8 mouse cellular contexts compared by ENCODE assay signal in genomic region chr10:99592220-99592619, GRCm38 (mm10).
DNase-seq lines count a peak whose midpoint lies in the region; ATAC-seq and TF ChIP-seq lines count a peak whose summit lies in the region.
"Had no signal": no experiment of that assay in that cellular context is flagged by ENCODE, and none has a peak within 500 bp of the region (broad histone marks: within the 10 kb centered on the region; RNA-seq: fewer than 3 reads in every experiment).

No protein-coding gene starts in this region.

- WGBS in embryonic facial prominence, embryonic 10.5 days: 28% methylated on average over 9 of the region's 9 CpGs
- WGBS in limb, embryonic 11.5 days: 22% methylated on average over 9 of the region's 9 CpGs

- ATAC-seq in limb, embryonic 11.5 days (ENCODE audit: insufficient number of reproducible peaks, low FRiP score, low TSS enrichment, low read depth): peak; percentile 79; the same call in 1 of the 2 replicates

- H3K79me2 ChIP-seq in CH12.LX (replicated peaks; ENCODE audit: control insufficient read depth, extremely low read depth, insufficient read depth, poor library complexity, severe bottlenecking): no peaks in the 10 kb centered on the region

- TF ChIP-seq RAD21 in CH12.LX (IDR thresholded peaks at IDR 0.05; ENCODE audit: low read depth, low read length): no peak

- peaks cover 6 to 13% of the 10 kb centered on the region in 2 experiments for H3K4me1 ChIP-seq in CH12.LX (ENCODE audit: control insufficient read depth in 1 of 2, insufficient read depth in 2 of 2)
- peaks cover 22% of the 10 kb centered on the region for H3K4me1 ChIP-seq in embryonic facial prominence, embryonic 10.5 days
- H3K4me1 ChIP-seq in limb, embryonic 11.5 days (ENCODE audit: control insufficient read depth, insufficient read depth, low read length): 0 out of 2 replicates have a peak, but pooled peaks cover 3% of the 10 kb centered on the region
- H3K4me1 ChIP-seq: liver, embryonic 13.5 days had no signal

- H3K4me3 ChIP-seq in layer of hippocampus, adult 2 months: peak overlapping the region; percentile 29; the same call in 1 of the 2 replicates
- no peak overlapping the region for H3K4me3 ChIP-seq in CH12.LX (replicated peaks in 1 of 3; ENCODE audit: low read depth in 2 of 3, low read length in 2 of 3, poor library complexity in 1 of 3)
- peak overlapping the region; percentile 27; the same call in 1 of the 2 replicates for H3K4me3 ChIP-seq in embryonic facial prominence, embryonic 10.5 days
- H3K4me3 ChIP-seq in limb, embryonic 11.5 days (ENCODE audit: low read depth, low read length): no peak overlapping the region
- H3K4me3 ChIP-seq: liver, embryonic 13.5 days had no signal

- H3K36me3 ChIP-seq in CH12.LX (replicated peaks in 1 of 2; ENCODE audit: control insufficient read depth in 1 of 2, insufficient read depth in 1 of 2, low read length in 1 of 2): no peaks in the 10 kb centered on the region
- H3K36me3 ChIP-seq in embryonic facial prominence, embryonic 10.5 days (replicated peaks): no peaks in the 10 kb centered on the region
- H3K36me3 ChIP-seq in limb, embryonic 11.5 days (ENCODE audit: control insufficient read depth, insufficient read depth, low read length): no peaks in the 10 kb centered on the region
- H3K36me3 ChIP-seq: liver, embryonic 13.5 days had no signal

- H3K27ac ChIP-seq in layer of hippocampus, adult 2 months: no peak overlapping the region
- H3K27ac ChIP-seq in CH12.LX (ENCODE audit: insufficient read depth, low read depth): no peak overlapping the region
- H3K27ac ChIP-seq in embryonic facial prominence, embryonic 10.5 days (replicated peaks): 0 out of 2 replicates have a peak overlapping the region, but pooled peaks have one; percentile 21
- H3K27ac ChIP-seq in limb, embryonic 11.5 days (replicated peaks; ENCODE audit: low read depth, low read length): no peak overlapping the region
- H3K27ac ChIP-seq: liver, embryonic 13.5 days had no signal

- no peaks in the 10 kb centered on the region for H3K27me3 ChIP-seq in CH12.LX (replicated peaks)
- no peaks in the 10 kb centered on the region for H3K27me3 ChIP-seq in embryonic facial prominence, embryonic 10.5 days (replicated peaks; ENCODE audit: low read depth, poor library complexity, severe bottlenecking)
- H3K27me3 ChIP-seq in limb, embryonic 11.5 days (ENCODE audit: control insufficient read depth, insufficient read depth, low read length): no peaks in the 10 kb centered on the region
- H3K27me3 ChIP-seq: liver, embryonic 13.5 days had no signal

- TF ChIP-seq EP300 in CH12.LX (IDR thresholded peaks at IDR 0.05; ENCODE audit: low read length): no peak

- H3K9ac ChIP-seq in CH12.LX (ENCODE audit: insufficient read depth, low read depth): no peak overlapping the region
- H3K9ac ChIP-seq in limb, embryonic 11.5 days (ENCODE audit: low read length): no peak overlapping the region
- H3K9ac ChIP-seq: liver, embryonic 13.5 days had no signal

- no peak for TF ChIP-seq CTCF in layer of hippocampus, adult 2 months (conservative IDR thresholded peaks at IDR 0.05)
- no peak for TF ChIP-seq CTCF in CH12.LX (conservative IDR thresholded peaks at IDR 0.05 in 1 of 2, IDR thresholded peaks at IDR 0.05 in 1 of 2; ENCODE audit: low read depth in 2 of 2, low read length in 2 of 2)

- in situ Hi-C loops in CH12.LX (cut with MboI; ENCODE audit: low pct_ligation_motif_present, low pct_unique_long_range_greater_than_20kb, low sequenced_read_pairs): no loop called here

- TF ChIP-seq POLR2A in CH12.LX (IDR thresholded peaks at IDR 0.05; ENCODE audit: low read depth, low read length): no peak

- dilution Hi-C loops in CH12.LX (cut with MboI; ENCODE audit: extremely low pct_ligation_motif_present, extremely low pct_unique_long_range_greater_than_20kb, low sequenced_read_pairs): no loop called here

- peak overlapping the region; percentile 69 for H3K4me2 ChIP-seq in CH12.LX (ENCODE audit: insufficient read depth, low read depth, poor library complexity, severe bottlenecking)
- peak overlapping the region; percentile 21; the same call in 1 of the 2 replicates for H3K4me2 ChIP-seq in limb, embryonic 11.5 days (ENCODE audit: low read depth, severe bottlenecking)
- H3K4me2 ChIP-seq: liver, embryonic 13.5 days had no signal

- DNase-seq in layer of hippocampus, adult 2 months (ENCODE audit: low spot score in 2 of 2): peak in 1 of 2 experiments; percentile 28
- DNase-seq in layer of hippocampus, adult 11-12 months (ENCODE audit: low spot score): no peak
- peak; percentile 41 for DNase-seq in CH12.LX (ENCODE audit: extremely low read depth)
- DNase-seq in embryonic facial prominence, embryonic 10.5 days (ENCODE audit: low spot score): peak; percentile 74
- DNase-seq in limb, embryonic 11.5 days (ENCODE audit: low spot score): peak; percentile 65
- DNase-seq in thymus, postnatal 10 days (ENCODE audit: low spot score in 2 of 2): peak; percentile 69 to 75
- DNase-seq in testis, postnatal 10 days (ENCODE audit: low spot score): no peak
- DNase-seq: liver, embryonic 13.5 days had no signal

- no peaks in the 10 kb centered on the region for H3K9me3 ChIP-seq in CH12.LX (replicated peaks; ENCODE audit: low read length)
- no peaks in the 10 kb centered on the region for H3K9me3 ChIP-seq in embryonic facial prominence, embryonic 10.5 days
- H3K9me3 ChIP-seq in limb, embryonic 11.5 days (ENCODE audit: control insufficient read depth, low read length): no peaks in the 10 kb centered on the region
- H3K9me3 ChIP-seq: liver, embryonic 13.5 days had no signal

TF ChIP-seq in CH12.LX, 34 proteins besides CTCF, POLR2A, EP300 and RAD21:
- TF ChIP-seq IRF4 (IDR thresholded peaks at IDR 0.05; ENCODE audit: low read depth, low read length): 0 out of 2 replicates have a peak, but pooled peaks have one; percentile 13
- TF ChIP-seq POLR2AphosphoS2 (IDR thresholded peaks at IDR 0.05; ENCODE audit: low read depth, low read length): no peak
- TF ChIP-seq MAX (IDR thresholded peaks at IDR 0.05; ENCODE audit: low read length): peak; percentile 77; the same call in 1 of the 2 replicates
- TF ChIP-seq CHD1 (IDR thresholded peaks at IDR 0.05; ENCODE audit: low read depth, low read length): no peak
- TF ChIP-seq ZKSCAN1 (IDR thresholded peaks at IDR 0.05; ENCODE audit: borderline replicate concordance, low read depth, low read length): no peak
- TF ChIP-seq ZNF384 (IDR thresholded peaks at IDR 0.05; ENCODE audit: low read depth, low read length): peak; percentile 61
- TF ChIP-seq E2F4 (IDR thresholded peaks at IDR 0.05; ENCODE audit: insufficient replicate concordance, low read depth, low read length): no peak
- no peak for TF ChIP-seq SMC3 (IDR thresholded peaks at IDR 0.05; ENCODE audit: low read depth, low read length)
- TF ChIP-seq TBP (conservative IDR thresholded peaks at IDR 0.05; ENCODE audit: low read depth, low read length): peak; percentile 98
- TF ChIP-seq SIN3A (IDR thresholded peaks at IDR 0.05; ENCODE audit: low read length): 0 out of 2 replicates have a peak, but pooled peaks have one; percentile 32
- peak; percentile 99 for TF ChIP-seq UBTF (IDR thresholded peaks at IDR 0.05; ENCODE audit: low read depth, low read length)
- 0 out of 2 replicates have a peak, but pooled peaks have one; percentile 21 for TF ChIP-seq MYC (IDR thresholded peaks at IDR 0.05; ENCODE audit: low read depth, low read length)
- peak; percentile 60; the same call in 1 of the 2 replicates for TF ChIP-seq TCF12 (IDR thresholded peaks at IDR 0.05; ENCODE audit: low read depth, low read length)
- TF ChIP-seq ETS1 (conservative IDR thresholded peaks at IDR 0.05; ENCODE audit: low read depth, low read length): peak; percentile 66

Comparison
In these comparisons a context has a peak if more than half of its experiments do, and no peak if none do; other contexts are left out.
1. DNase-seq: peak in CH12.LX (single experiment), embryonic facial prominence, embryonic 10.5 days (single experiment), limb, embryonic 11.5 days (single experiment) and thymus, postnatal 10 days (2 of 2); none in layer of hippocampus, adult 11-12 months (single experiment) and testis, postnatal 10 days (single experiment).
2. H3K4me3 ChIP-seq: peak in layer of hippocampus, adult 2 months (single experiment) and embryonic facial prominence, embryonic 10.5 days (single experiment); none in CH12.LX (0 of 3) and limb, embryonic 11.5 days (single experiment).